18 mouse cellular contexts compared by ENCODE assay signal in the genomic region with DNA sequence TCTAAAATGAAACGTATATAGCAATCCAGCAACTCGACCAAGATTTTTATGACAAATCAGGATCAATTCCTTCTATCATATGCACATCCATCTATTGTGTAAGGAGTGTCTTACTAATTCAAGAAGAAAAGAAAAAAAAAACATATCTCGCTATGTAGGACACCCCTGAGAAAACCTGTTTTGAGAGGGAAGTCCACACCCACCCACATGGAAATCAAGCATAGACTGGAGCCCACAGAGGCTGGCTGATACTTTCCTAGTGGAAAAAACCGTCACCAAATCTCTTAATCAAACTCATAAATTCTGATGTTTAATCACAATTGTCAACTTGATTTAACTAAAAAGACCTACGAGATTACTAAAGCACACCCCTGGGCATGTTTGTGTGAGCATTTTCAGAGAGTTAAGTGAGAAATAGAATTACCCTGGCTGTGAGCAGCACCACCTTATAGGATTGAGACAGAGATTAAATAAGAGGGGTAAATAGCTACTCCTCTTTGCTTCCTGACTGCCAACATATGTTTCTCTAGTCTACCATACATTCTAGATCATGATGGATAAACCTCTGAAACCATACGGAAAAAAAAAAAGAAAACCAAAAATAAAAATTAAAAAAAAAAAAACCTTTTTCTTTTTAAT.
DNase-seq lines count a peak whose midpoint lies in the region; ATAC-seq lines count a peak whose summit lies in the region.
"Had no signal": no experiment of that assay in that cellular context is flagged by ENCODE, and none has a peak within 500 bp of the region (broad histone marks: within the 10 kb centered on the region; RNA-seq: fewer than 3 reads in every experiment).

No protein-coding gene starts in this region.

- H3K9me3 ChIP-seq in neural tube, embryonic 13.5 days = no peaks in the 10 kb centered on the region
- H3K9me3 ChIP-seq: embryonic facial prominence, embryonic 10.5 days; embryonic facial prominence, embryonic 12.5 days; forebrain, embryonic 13.5 days; forebrain, embryonic 15.5 days had no signal

- no peaks in the 10 kb centered on the region for H3K27me3 ChIP-seq in neural tube, embryonic 13.5 days
- H3K27me3 ChIP-seq: embryonic facial prominence, embryonic 12.5 days; forebrain, embryonic 13.5 days; forebrain, embryonic 15.5 days had no signal

- ATAC-seq in neural tube, embryonic 13.5 days (ENCODE audit: low read depth) = peak; percentile 50; the same call in 1 of the 2 replicates
- ATAC-seq: forebrain, embryonic 13.5 days; forebrain, embryonic 15.5 days; forebrain, postnatal 0 days had no signal

- no peak for DNase-seq in neural tube, embryonic 10.5 days (ENCODE audit: extremely low spot score, low spot score)
- peak; percentile 12 for DNase-seq in brain, adult 2 months (ENCODE audit: low read depth, low spot score)
- DNase-seq in telencephalon, adult 2 months (ENCODE audit: low read depth, low spot score) = peak; percentile 9
- DNase-seq in gastrocnemius, adult 18-20 months (ENCODE audit: low spot score) = no peak
- DNase-seq: adrenal gland, adult 2 months; adrenal gland, postnatal 10 days; adrenal gland, postnatal 25 days; cerebellum, adult 11-12 months; cerebellum, adult 2 months; cerebellum, adult 9-10 months; cerebellum, postnatal 10 days; cerebellum, postnatal 25 days; forebrain, postnatal 0 days had no signal

- H3K27ac ChIP-seq in neural tube, embryonic 13.5 days (replicated peaks) = no peak overlapping the region
- H3K27ac ChIP-seq: embryonic facial prominence, embryonic 10.5 days; embryonic facial prominence, embryonic 12.5 days; forebrain, embryonic 13.5 days; forebrain, embryonic 15.5 days had no signal

- WGBS in neural tube, embryonic 13.5 days = 65% methylated on average over 6 of the region's 6 CpGs

- no peak overlapping the region for H3K4me3 ChIP-seq in neural tube, embryonic 13.5 days
- H3K4me3 ChIP-seq: embryonic facial prominence, embryonic 10.5 days; embryonic facial prominence, embryonic 12.5 days; forebrain, embryonic 13.5 days; forebrain, embryonic 15.5 days had no signal

- no peaks in the 10 kb centered on the region for H3K36me3 ChIP-seq in neural tube, embryonic 13.5 days
- H3K36me3 ChIP-seq: embryonic facial prominence, embryonic 10.5 days; embryonic facial prominence, embryonic 12.5 days; forebrain, embryonic 15.5 days had no signal

- H3K4me1 ChIP-seq in neural tube, embryonic 13.5 days (replicated peaks) = no peaks in the 10 kb centered on the region
- H3K4me1 ChIP-seq: embryonic facial prominence, embryonic 10.5 days; embryonic facial prominence, embryonic 12.5 days; forebrain, embryonic 13.5 days; forebrain, embryonic 15.5 days had no signal

- H3K4me2 ChIP-seq in neural tube, embryonic 13.5 days = no peak overlapping the region
- H3K4me2 ChIP-seq: embryonic facial prominence, embryonic 12.5 days; forebrain, embryonic 13.5 days; forebrain, embryonic 15.5 days had no signal

- no peak overlapping the region for H3K9ac ChIP-seq in neural tube, embryonic 13.5 days
- H3K9ac ChIP-seq: embryonic facial prominence, embryonic 12.5 days; forebrain, embryonic 13.5 days; forebrain, embryonic 15.5 days; forebrain, postnatal 0 days had no signal

Comparison
In these comparisons a context has a peak if more than half of its experiments do, and no peak if none do; other contexts are left out.
1. DNase-seq: peak in brain, adult 2 months (single experiment) and telencephalon, adult 2 months (single experiment); none in neural tube, embryonic 10.5 days (single experiment) and gastrocnemius, adult 18-20 months (single experiment).